Mouse (Mus musculus) layer of hippocampus, postnatal 36 days (tissue): ENCODE results near the gene Snrpn. TPM values are rescaled to one million over a fixed set of nuclear protein-coding genes. Genes with fewer than 3 reads are reported as not detected.

Experiments used
- DNase-seq, 2 experiments: peaks; one replicate each; pipeline ENCODE4 v3.0.0; 2022
- total RNA-seq, 2 experiments: library from RNA; stranded (reverse); gene quantifications; 2 replicates each; pipeline ENCODE4 v1.2.3; 2021

The Snrpn gene
- total RNA-seq, result 100 to 1,000 TPM; 817 to 886 TPM

GRCm38 (mm10) chr7:60139742-60140480, at the start of gene Snrpn:
Gene Snrpn, minus strand, starts transcription at chr7:60140219.
- peak; percentile 1 to 2 for DNase-seq

- peak; percentile 46 to 48 for DNase-seq
Observed at GRCm38 (mm10) chr7:60170250-60171185, 30.5 kb upstream of the Snrpn start.

- no peak for DNase-seq
Observed at GRCm38 (mm10) chr7:60125332-60125731, 14.7 kb downstream of the Snrpn start.

GRCm38 (mm10) chr7:60123086-60123624, 16.9 kb downstream of the Snrpn start:
- peak; percentile 3 to 9 for DNase-seq

GRCm38 (mm10) chr7:60122434-60123085, 17.5 kb downstream of the Snrpn start:
- DNase-seq, result no peak

GRCm38 (mm10) chr7:60097154-60097859, 42.7 kb downstream of the Snrpn start:
- peak; percentile 8 to 13 for DNase-seq

GRCm38 (mm10) chr7:60076301-60076700, 63.7 kb downstream of the Snrpn start:
- DNase-seq, result no peak

GRCm38 (mm10) chr7:60047481-60048201, 92.4 kb downstream of the Snrpn start:
- peak; percentile 44 to 62 for DNase-seq

GRCm38 (mm10) chr7:60013186-60013585, 126.8 kb downstream of the Snrpn start:
- no peak for DNase-seq

- DNase-seq, result no peak
Observed at GRCm38 (mm10) chr7:60007727-60008360, 132.2 kb downstream of the Snrpn start.

GRCm38 (mm10) chr7:60006262-60006661, 133.8 kb downstream of the Snrpn start:
- no peak for DNase-seq

GRCm38 (mm10) chr7:60004606-60005330, 135.3 kb downstream of the Snrpn start, which contains the start of the genes Snurf and Gm38393:
Gene Snurf, minus strand, starts transcription at chr7:60005049.
Gene Gm38393, minus strand, starts transcription at chr7:60005064.
- DNase-seq, result peak; percentile 69 to 79

GRCm38 (mm10) chr7:60003921-60004605, 136.0 kb downstream of the Snrpn start:
- DNase-seq, result peak; percentile 37 to 43

GRCm38 (mm10) chr7:60003006-60003865, 136.8 kb downstream of the Snrpn start:
- peak; percentile 18 to 20 for DNase-seq

GRCm38 (mm10) chr7:59978646-59979045, 161.4 kb downstream of the Snrpn start:
- no peak for DNase-seq
